Mouse (Mus musculus) myocyte (in vitro differentiated cells): Measurements from ENCODE around the gene Tradd.
A peak's percentile ranks its signal among the peaks of the same experiment; 100 is the strongest.

Source experiments
- E2F4 ChIP-seq: IDR thresholded peaks from one replicate; pipeline ENCODE4 v1.6.1; 2011; ENCODE audit warnings: mild to moderate bottlenecking, control low read depth, moderate library complexity; ENCODE audit not compliant: insufficient read depth
- MYOD1 ChIP-seq, 3 experiments: IDR thresholded peaks; one replicate each; pipeline ENCODE4 v1.6.1; 2011; ENCODE audit warnings: control low read depth in 2 of 3, low read depth in 2 of 3, mild to moderate bottlenecking in 2 of 3, moderate library complexity in 1 of 3; ENCODE audit not compliant: insufficient read length in 2 of 3, control insufficient read depth in 1 of 3
- POLR2A ChIP-seq: IDR thresholded peaks from one replicate; pipeline ENCODE4 v1.6.1; 2011; ENCODE audit warnings: low read depth, mild to moderate bottlenecking, control low read depth, moderate library complexity; ENCODE audit not compliant: insufficient read length
- POLR2AphosphoS2 ChIP-seq: IDR thresholded peaks from one replicate; pipeline ENCODE4 v1.6.1; 2011; ENCODE audit warnings: low read depth, control low read depth; ENCODE audit not compliant: insufficient read length
- USF1 ChIP-seq: IDR thresholded peaks from one replicate; pipeline ENCODE4 v1.6.1; 2011; ENCODE audit warnings: low read depth, mild to moderate bottlenecking, control low read depth, moderate library complexity

- peak; percentile 60 for TF ChIP-seq POLR2A
- no peak for TF ChIP-seq E2F4
- no peak for TF ChIP-seq MYOD1 (IDR thresholded peaks at IDR 0.05; ENCODE audit: control insufficient read depth in 1 of 3, insufficient read length in 2 of 3, low read depth in 2 of 3)
- TF ChIP-seq USF1, result no peak
- peak; percentile 91 for TF ChIP-seq POLR2AphosphoS2
These were observed 41.1 kb upstream of the Tradd start, which contains the start of gene Elmo3 for GRCm38 (mm10) chr8:105305211-105306145.
